Mouse (Mus musculus): ENCODE results near the gene Fthl17f. TPM values are rescaled to one million over a fixed set of nuclear protein-coding genes. Genes with fewer than 3 reads are reported as not detected.
"Not testable (repeated sequence)": the region's sequence is repeated elsewhere in the genome, so short reads cannot be mapped to it uniquely, and the experiment has no call there.

Gene Fthl17f
- polyA plus RNA-seq (2016; fragmentation: Nextera tagmentation; extraction: Ambion mirVana) = not detected in 2 replicates

GRCm38 (mm10) chrX:9062715-9063114 lies at the start of gene Fthl17f:
TSS of gene Fthl17f (plus strand) at chrX:9063015.
- not testable (repeated sequence) for H3K9ac ChIP-seq; H3K9me3 ChIP-seq (replicated peaks); H3K4me3 ChIP-seq; H3K4me1 ChIP-seq; H3K27me3 ChIP-seq (replicated peaks); H3K36me3 ChIP-seq; H3K27ac ChIP-seq; ATAC-seq; H3K4me2 ChIP-seq
- WGBS (ENCODE audit: insufficient replicate concordance) = 78% methylated on average over 11 of the region's 11 CpGs

DNA sequence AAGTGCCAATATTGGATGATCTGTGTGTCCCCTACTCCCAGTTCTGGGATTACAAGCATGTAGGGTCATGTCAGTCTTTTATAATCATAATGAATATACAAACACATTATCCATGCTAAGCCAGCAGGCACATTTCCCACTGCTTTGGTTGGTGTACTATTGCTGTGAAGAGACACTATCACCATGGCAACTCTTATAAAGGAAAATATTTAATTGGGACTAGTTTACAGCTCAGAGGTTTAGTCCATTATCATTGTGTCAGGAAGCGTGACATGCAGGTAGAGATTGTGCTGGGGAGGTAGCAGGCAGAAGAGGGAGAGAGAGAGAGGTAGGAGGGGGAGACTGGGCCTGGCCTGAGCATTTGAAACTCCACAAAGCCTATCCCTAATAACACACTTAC lies 46.7 kb upstream of the Fthl17f start:
- H3K4me3 ChIP-seq = no peak overlapping the region
- H3K36me3 ChIP-seq = no peaks in the 10 kb centered on the region
- no peak for ATAC-seq
- H3K27ac ChIP-seq = no peak overlapping the region
- H3K4me1 ChIP-seq = no peaks in the 10 kb centered on the region
- WGBS (ENCODE audit: insufficient replicate concordance) = 43% methylated on average over 1 of the region's 1 CpGs
- no peak overlapping the region for H3K4me2 ChIP-seq
- no peaks in the 10 kb centered on the region for H3K27me3 ChIP-seq (replicated peaks)
- no peak overlapping the region for H3K9ac ChIP-seq
- H3K9me3 ChIP-seq (replicated peaks) = no peaks in the 10 kb centered on the region

DNA sequence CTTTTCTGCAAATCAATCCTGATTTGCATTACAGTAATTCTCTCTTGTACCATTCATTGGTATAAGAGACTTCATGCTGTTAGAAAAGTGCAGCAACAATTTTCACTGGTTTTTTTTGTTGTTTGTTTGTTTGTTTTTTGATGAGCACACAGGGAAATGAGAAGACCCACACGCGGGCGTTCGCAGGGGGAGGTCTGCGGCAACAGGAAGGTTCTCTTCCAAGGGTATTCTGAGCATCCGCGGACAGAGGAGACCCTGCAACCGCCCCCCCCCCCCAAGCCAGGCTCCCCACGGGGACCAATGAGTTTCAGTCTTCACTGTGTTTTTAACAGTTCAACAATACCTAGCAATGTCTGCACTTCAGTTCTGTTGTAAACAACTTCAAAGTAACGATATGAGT lies 43.3 kb upstream of the Fthl17f start:
- Histone ChIP-seq H3K9me3 (replicated peaks) (no peaks in the 10 kb centered on the region), H3K36me3 (no peaks in the 10 kb centered on the region), H3K4me3 (no peak overlapping the region), H3K27ac (no peak overlapping the region), H3K4me2 (no peak overlapping the region), H3K9ac (no peak overlapping the region), H3K27me3 (replicated peaks) (no peaks in the 10 kb centered on the region), H3K4me1 (no peaks in the 10 kb centered on the region)
- 52% methylated on average over 9 of the region's 10 CpGs for WGBS (ENCODE audit: insufficient replicate concordance)
- ATAC-seq = no peak

DNA sequence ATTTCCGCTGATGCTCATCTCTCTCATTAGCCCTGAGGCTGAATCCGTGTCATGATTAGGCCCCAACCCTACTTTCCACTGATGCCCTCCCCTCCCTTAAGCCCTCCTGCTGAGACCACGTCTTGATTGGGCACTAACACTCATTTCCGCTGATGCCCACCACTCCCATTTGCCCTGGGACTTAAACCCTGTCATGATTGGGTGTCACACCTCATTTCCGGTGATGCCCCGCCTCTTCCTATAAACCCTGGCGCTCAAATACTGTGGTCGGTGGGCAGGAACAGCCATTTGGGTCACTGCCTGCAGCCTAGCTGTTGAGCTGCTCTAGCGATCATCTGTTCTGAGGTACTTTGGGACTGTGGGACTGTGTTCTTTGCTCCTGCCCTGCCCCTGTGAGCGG lies 29.6 kb upstream of the Fthl17f start, which contains the start of gene Fthl17e:
Fthl17e (plus strand) TSS at position 301 of the 400 bp plus-strand sequence.
- not testable (repeated sequence) for H3K36me3 ChIP-seq

DNA sequence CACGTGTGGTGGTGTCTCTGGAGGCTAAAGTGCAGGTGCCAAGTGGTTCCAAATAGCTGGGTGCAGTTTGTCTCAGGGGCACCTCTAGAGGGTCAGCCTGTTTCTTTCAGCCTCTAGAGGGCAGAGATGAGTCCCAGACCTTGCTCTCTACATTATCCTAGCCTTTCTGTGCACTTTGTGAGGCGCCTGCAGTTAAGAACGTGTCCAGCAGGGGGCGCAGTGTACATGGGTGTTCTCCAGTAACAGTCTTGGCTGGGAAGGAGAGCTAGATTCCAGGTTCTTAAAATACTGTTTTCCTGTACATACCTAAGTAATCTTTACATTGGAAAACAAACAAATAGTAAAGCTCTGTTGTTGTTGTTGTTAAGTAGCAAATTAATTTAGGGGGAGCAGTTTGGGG lies 21.2 kb upstream of the Fthl17f start:
- WGBS (ENCODE audit: insufficient replicate concordance) = 26% methylated on average over 3 of the region's 4 CpGs
- not testable (repeated sequence) for H3K9ac ChIP-seq; H3K4me1 ChIP-seq; H3K27ac ChIP-seq; H3K9me3 ChIP-seq (replicated peaks); ATAC-seq; H3K4me2 ChIP-seq; H3K27me3 ChIP-seq (replicated peaks); H3K36me3 ChIP-seq; H3K4me3 ChIP-seq

More for the DNA sequence above, 29.6 kb upstream of the Fthl17f start, which contains the start of gene Fthl17e:
- H3K9ac ChIP-seq; H3K4me3 ChIP-seq; H3K4me1 ChIP-seq; ATAC-seq; H3K9me3 ChIP-seq (replicated peaks); H3K27me3 ChIP-seq (replicated peaks); H3K27ac ChIP-seq; H3K4me2 ChIP-seq: not testable (repeated sequence)
- WGBS (ENCODE audit: insufficient replicate concordance) = 75% methylated on average over 1 of the region's 10 CpGs

DNA sequence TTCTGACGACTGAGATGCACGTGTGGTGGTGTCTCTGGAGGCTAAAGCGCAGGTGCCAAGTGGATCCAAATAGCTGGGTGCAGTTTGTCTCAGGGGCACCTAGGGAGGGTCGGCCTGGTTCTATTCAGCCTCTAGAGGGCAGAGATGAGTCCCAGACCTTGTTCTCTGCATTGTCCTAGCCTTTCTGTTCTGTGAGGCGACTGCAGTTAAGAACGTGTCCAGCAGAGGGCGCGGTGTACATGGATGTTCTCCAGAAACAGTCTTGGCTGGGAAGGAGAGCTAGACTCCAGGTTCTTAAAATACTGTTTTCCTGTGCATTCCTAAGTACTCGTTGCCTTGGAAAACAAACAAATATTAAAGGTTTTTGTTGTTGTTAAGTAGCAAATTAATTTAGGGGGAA lies 1.9 kb upstream of the Fthl17f start:
- H3K9me3 ChIP-seq (replicated peaks); H3K36me3 ChIP-seq; H3K9ac ChIP-seq; ATAC-seq; H3K27ac ChIP-seq; H3K4me2 ChIP-seq; H3K4me1 ChIP-seq; H3K4me3 ChIP-seq; H3K27me3 ChIP-seq (replicated peaks): not testable (repeated sequence)
- 17% methylated on average over 9 of the region's 9 CpGs for WGBS (ENCODE audit: insufficient replicate concordance)

DNA sequence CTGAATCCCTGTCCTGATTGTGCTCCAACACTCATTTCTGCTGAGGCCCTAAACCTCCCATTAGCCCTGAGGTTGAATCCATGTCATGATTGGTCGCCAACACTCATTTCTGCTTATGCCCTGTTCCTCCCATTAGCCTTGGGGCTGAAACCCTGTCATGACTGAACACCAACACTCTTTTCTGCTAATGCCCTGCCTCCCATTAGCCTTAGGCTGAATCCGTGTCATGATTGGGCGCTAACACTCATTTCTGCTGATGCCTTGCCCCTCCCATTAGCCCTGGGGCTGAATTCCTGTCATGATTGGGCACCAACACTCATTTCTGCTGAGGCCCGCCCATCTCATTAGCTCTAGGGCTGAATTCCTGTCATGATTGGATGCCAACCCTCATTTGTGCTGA lies 714 bp upstream of the Fthl17f start:
- Histone ChIP-seq H3K27ac (no peak overlapping the region), H3K9ac (no peak overlapping the region), H3K36me3 (no peaks in the 10 kb centered on the region), H3K4me3 (no peak overlapping the region), H3K4me1 (no peaks in the 10 kb centered on the region), H3K27me3 (replicated peaks) (no peaks in the 10 kb centered on the region), H3K4me2 (no peak overlapping the region), H3K9me3 (replicated peaks) (no peaks in the 10 kb centered on the region; the same call in 1 of the 2 replicates)
- no peak for ATAC-seq
- WGBS (ENCODE audit: insufficient replicate concordance) = 71% methylated on average over 4 of the region's 4 CpGs

DNA sequence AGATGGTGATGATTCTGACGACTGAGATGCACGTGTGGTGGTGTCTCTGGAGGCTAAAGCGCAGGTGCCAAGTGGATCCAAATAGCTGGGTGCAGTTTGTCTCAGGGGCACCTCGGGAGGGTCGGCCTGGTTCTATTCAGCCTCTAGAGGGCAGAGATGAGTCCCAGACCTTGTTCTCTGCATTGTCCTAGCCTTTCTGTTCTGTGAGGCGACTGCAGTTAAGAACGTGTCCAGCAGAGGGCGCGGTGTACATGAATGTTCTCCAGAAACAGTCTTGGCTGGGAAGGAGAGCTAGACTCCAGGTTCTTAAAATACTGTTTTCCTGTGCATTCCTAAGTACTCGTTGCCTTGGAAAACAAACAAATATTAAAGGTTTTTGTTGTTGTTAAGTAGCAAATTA lies 14.9 kb downstream of the Fthl17f start:
- ATAC-seq; H3K4me3 ChIP-seq; H3K9me3 ChIP-seq (replicated peaks); H3K4me1 ChIP-seq; H3K27me3 ChIP-seq (replicated peaks); H3K9ac ChIP-seq; H3K27ac ChIP-seq; H3K36me3 ChIP-seq; H3K4me2 ChIP-seq: not testable (repeated sequence)
- 15% methylated on average over 9 of the region's 10 CpGs for WGBS (ENCODE audit: insufficient replicate concordance)

DNA sequence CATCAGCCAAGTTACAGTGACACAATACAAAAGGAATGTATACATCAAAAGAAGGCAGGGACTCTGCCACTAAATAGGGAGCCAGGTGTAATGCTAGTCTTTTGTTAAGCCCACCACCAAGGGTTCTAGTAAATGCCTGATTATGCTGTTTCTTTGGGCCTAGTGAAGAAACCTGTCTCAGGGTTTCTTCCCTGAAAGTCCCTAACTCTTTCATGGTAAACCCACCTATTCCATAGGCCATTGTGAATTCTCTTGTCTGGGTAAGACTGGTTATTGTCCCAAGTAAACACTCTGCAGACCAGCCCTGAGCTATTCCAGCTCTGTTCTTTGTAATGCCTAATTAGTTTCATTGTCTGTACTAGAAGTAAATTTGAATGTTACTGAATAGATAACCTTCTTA lies 32.3 kb downstream of the Fthl17f start:
- not testable (repeated sequence) for ATAC-seq; H3K9ac ChIP-seq; H3K9me3 ChIP-seq (replicated peaks); H3K36me3 ChIP-seq; H3K27me3 ChIP-seq (replicated peaks); H3K4me2 ChIP-seq; H3K4me3 ChIP-seq; H3K27ac ChIP-seq; H3K4me1 ChIP-seq

- H3K9ac ChIP-seq = no peak within 1 kb of the TSS
- H3K4me1 ChIP-seq = no peaks in the 10 kb centered on the region
- no peak within 1 kb of the TSS for H3K4me2 ChIP-seq
- WGBS (ENCODE audit: insufficient replicate concordance) = 74% methylated on average over 6 of the region's 6 CpGs
- no peak within 1 kb of the TSS for H3K27ac ChIP-seq
- no peaks in the 10 kb centered on the region for H3K9me3 ChIP-seq (replicated peaks)
- H3K4me3 ChIP-seq = no peak within 1 kb of the TSS
- H3K27me3 ChIP-seq (replicated peaks) = no peaks in the 10 kb centered on the region
- H3K36me3 ChIP-seq = no peaks in the 10 kb centered on the region
- no peak for ATAC-seq
These were observed 41.4 kb downstream of the Fthl17f start, which contains the start of gene 4930402K13Rik for GRCm38 (mm10) chrX:9104262-9104661. TSS of gene 4930402K13Rik (plus strand) at chrX:9104562.

DNA sequence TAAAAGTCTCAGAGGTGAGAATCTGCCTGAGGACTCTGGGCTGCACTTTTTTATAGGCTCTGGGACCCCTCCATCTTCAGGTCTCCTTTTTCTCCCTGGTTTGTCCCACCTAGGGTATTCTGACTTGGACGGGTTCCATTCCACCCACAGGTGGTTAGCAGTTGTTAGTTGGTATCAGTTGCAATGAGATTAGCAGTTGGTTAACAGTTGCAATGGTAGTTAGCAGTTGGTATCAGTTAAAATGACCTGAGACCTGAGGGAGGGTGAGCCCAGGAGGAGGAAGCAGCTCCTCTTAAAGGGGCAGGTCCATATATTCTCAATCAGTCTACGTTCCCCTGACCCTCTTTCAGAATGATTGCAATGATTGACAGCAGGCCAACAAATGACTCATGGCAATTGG lies 47.6 kb downstream of the Fthl17f start:
- no peaks in the 10 kb centered on the region for H3K27me3 ChIP-seq (replicated peaks)
- no peak overlapping the region for H3K9ac ChIP-seq
- H3K27ac ChIP-seq = no peak overlapping the region
- H3K4me3 ChIP-seq = no peak overlapping the region
- no peaks in the 10 kb centered on the region for H3K4me1 ChIP-seq
- no peaks in the 10 kb centered on the region for H3K9me3 ChIP-seq (replicated peaks)
- no peak overlapping the region for H3K4me2 ChIP-seq
- no peak for ATAC-seq
- 29% methylated on average over 2 of the region's 2 CpGs for WGBS (ENCODE audit: insufficient replicate concordance)
- no peaks in the 10 kb centered on the region for H3K36me3 ChIP-seq
